In the genomic region with DNA sequence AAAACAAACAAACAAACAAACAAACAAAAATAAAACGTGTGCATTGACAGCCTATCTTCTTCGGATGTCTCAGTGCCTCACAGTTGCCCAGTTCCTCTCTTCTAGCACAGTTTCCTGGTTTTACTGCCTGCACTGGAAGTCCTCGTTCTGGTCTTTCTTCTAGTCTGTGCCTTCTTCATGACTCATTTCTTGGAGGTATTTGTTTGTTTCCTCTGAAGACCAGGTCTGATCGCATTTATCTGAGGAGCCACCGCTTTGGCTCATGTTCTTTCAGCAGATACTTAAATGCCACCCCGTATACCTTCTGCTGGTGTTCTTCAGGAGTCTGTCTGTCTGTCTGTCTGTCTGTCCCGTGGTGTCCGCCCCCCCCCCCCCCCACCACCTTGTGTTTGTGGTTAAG, we compare ENCODE assay signal across 12 mouse cellular contexts.
"Had no signal": no experiment of that assay in that cellular context is flagged by ENCODE, and none has a peak within 500 bp of the region (broad histone marks: within the 10 kb centered on the region; RNA-seq: fewer than 3 reads in every experiment).

No protein-coding gene starts in this region.

- H3K4me3 ChIP-seq: limb, embryonic 15.5 days; midbrain, embryonic 13.5 days; neural tube, embryonic 13.5 days; stomach, embryonic 15.5 days had no signal

- ATAC-seq: intestine, postnatal 0 days; midbrain, embryonic 13.5 days had no signal

- DNase-seq: kidney, adult 8-10 months; kidney, postnatal 25 days; layer of hippocampus, adult 9-11 months; retina, postnatal 1 day; thymus, adult 2 months; thymus, postnatal 25 days had no signal

- H3K27ac ChIP-seq: limb, embryonic 15.5 days; liver, embryonic 14.5 days; midbrain, embryonic 13.5 days; neural tube, embryonic 13.5 days; stomach, embryonic 15.5 days had no signal
